Comparison of ENCODE assay signal across 11 mouse cellular contexts in the genomic region with DNA sequence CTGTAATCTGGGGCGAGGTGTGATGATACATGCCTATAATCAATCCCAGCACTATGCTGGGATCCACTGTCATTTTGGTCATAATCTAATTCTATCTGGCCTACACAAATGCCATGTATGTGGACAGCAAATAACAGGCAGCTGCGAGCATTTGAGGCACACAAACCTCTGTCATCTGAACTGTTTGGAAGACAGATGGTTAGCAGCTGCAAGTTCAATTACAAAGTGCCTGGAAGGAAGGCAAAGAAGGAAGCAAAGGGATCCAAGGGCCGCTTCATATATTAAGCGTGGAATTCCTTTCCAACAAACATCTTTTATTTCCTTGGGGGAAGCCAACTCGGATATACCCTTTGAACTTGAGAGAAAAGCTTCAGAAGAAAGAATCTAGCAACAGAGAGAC. TPM values are rescaled to one million over a fixed set of nuclear protein-coding genes. Genes with fewer than 3 reads are reported as not detected.
DNase-seq lines count a peak whose midpoint lies in the region; ATAC-seq and TF ChIP-seq lines count a peak whose summit lies in the region.
"Had no signal": no experiment of that assay in that cellular context is flagged by ENCODE, and none has a peak within 500 bp of the region (broad histone marks: within the 10 kb centered on the region; RNA-seq: fewer than 3 reads in every experiment).

No protein-coding gene starts in this region.

- no peaks in the 10 kb centered on the region for H3K36me3 ChIP-seq in kidney, adult 2 months (ENCODE audit: control insufficient read depth, insufficient read depth, low read length)
- H3K36me3 ChIP-seq in thymus, adult 2 months (ENCODE audit: control insufficient read depth, insufficient read depth, low read length), result no peaks in the 10 kb centered on the region
- H3K36me3 ChIP-seq: neural tube, embryonic 12.5 days had no signal

- H3K4me3 ChIP-seq in kidney, adult 2 months (ENCODE audit: insufficient read depth, low read depth, low read length), result no peak overlapping the region
- H3K4me3 ChIP-seq in thymus, adult 2 months (ENCODE audit: control insufficient read depth, insufficient read depth, low read length), result no peak overlapping the region
- H3K4me3 ChIP-seq: neural tube, embryonic 12.5 days had no signal

- H3K27me3 ChIP-seq in kidney, adult 2 months (replicated peaks; ENCODE audit: control insufficient read depth, insufficient read depth, low read length), result no peaks in the 10 kb centered on the region
- no peaks in the 10 kb centered on the region for H3K27me3 ChIP-seq in thymus, adult 2 months (ENCODE audit: control insufficient read depth, insufficient read depth, low read length)
- H3K27me3 ChIP-seq: neural tube, embryonic 12.5 days had no signal

- intact Hi-C loops in heart, postnatal 10 days (cut with DNase I), result loop anchor here (2.0 kb wide), 1 partner anchor 19 kb away; the partner anchor contains the start of gene Map2k1

- H3K4me1 ChIP-seq in kidney, adult 2 months (ENCODE audit: control insufficient read depth, insufficient read depth, low read length), result peaks cover 26% of the 10 kb centered on the region
- no peaks in the 10 kb centered on the region for H3K4me1 ChIP-seq in thymus, adult 2 months (replicated peaks; ENCODE audit: control insufficient read depth, insufficient read depth, low read length)

- H3K27ac ChIP-seq in kidney, adult 2 months (ENCODE audit: insufficient read depth, low read depth, low read length), result peak overlapping the region; percentile 78
- no peak overlapping the region for H3K27ac ChIP-seq in thymus, adult 2 months (ENCODE audit: control insufficient read depth, insufficient read depth, low read length)
- H3K27ac ChIP-seq: neural tube, embryonic 12.5 days had no signal

- peak; percentile 32 for DNase-seq in kidney, adult 2 months
- DNase-seq in kidney, adult 9 months, result no peak
- peak; percentile 49 for DNase-seq in embryo, embryonic 11.5 days (ENCODE audit: low read depth, low spot score)
- DNase-seq in heart, postnatal 10 days, result peak; percentile 35
- peak; percentile 30 for DNase-seq in lung, postnatal 36 days
- no peak for DNase-seq in thymus, adult 2 months
- DNase-seq in ovary, postnatal 14 days (ENCODE audit: low spot score), result no peak
- DNase-seq: cerebellum, adult 8-10 months had no signal

- TF ChIP-seq CTCF in kidney, adult 2 months (conservative IDR thresholded peaks at IDR 0.05; ENCODE audit: insufficient read depth, insufficient read length, low read depth, low read length), result no peak
- no peak for TF ChIP-seq CTCF in thymus, adult 2 months (IDR thresholded peaks at IDR 0.05; ENCODE audit: borderline replicate concordance, control insufficient read depth, extremely low read depth, insufficient read depth, low read length, poor library complexity)

- TF ChIP-seq POLR2A in kidney, adult 2 months (IDR thresholded peaks at IDR 0.05; ENCODE audit: low read depth, low read length), result no peak
- no peak for TF ChIP-seq POLR2A in thymus, adult 2 months (IDR thresholded peaks at IDR 0.05; ENCODE audit: control insufficient read depth, extremely low read depth, insufficient read depth, low read length, poor library complexity)

- no peak for ATAC-seq in erythroblast, adult 5-6 weeks (replicated peaks; ENCODE audit: low FRiP score, poor library complexity, severe bottlenecking)

- WGBS in kidney, adult 2 months, result 58% methylated on average over 5 of the region's 5 CpGs
- WGBS in thymus, adult 2 months, result 93% methylated on average over 5 of the region's 5 CpGs

RNA-seq across cellular contexts. Expression of gene Uchl4, which starts 1.3 kb away (rescaled TPM):
- 0.11 and 0.15 TPM in 2 replicates for polyA plus RNA-seq in kidney, adult 2 months (2012; rRNA removed)
- 1 to 10 TPM; 2.1 to 2.2 TPM for total RNA-seq in heart, postnatal 10 days (2021)
- polyA plus RNA-seq in thymus, adult 2 months (2012; rRNA removed), result 0.18 TPM in 1 of 2 replicates, not detected in the other
- not detected in 2 replicates for total RNA-seq in erythroblast, adult 5-6 weeks (2015; ENCODE audit: low replicate concordance)
- total RNA-seq in erythroblast, adult 5-6 weeks (2017; ENCODE audit: low replicate concordance), result 0.26 TPM in 1 of 2 replicates, not detected in the other
- polyA plus RNA-seq: spleen, adult 2 months had no signal

RNA-seq across cellular contexts. Expression of gene Map2k1, which starts 19.8 kb away (rescaled TPM):
- 40.8 and 46.3 TPM in 2 replicates for polyA plus RNA-seq in kidney, adult 2 months (2012; rRNA removed)
- 10 to 100 TPM; 59.6 to 65.1 TPM for total RNA-seq in heart, postnatal 10 days (2021)
- polyA plus RNA-seq in thymus, adult 2 months (2012; rRNA removed), result 47.6 and 50.4 TPM in 2 replicates
- 12.5 and 15.7 TPM in 2 replicates for total RNA-seq in erythroblast, adult 5-6 weeks (2015; ENCODE audit: low replicate concordance)
- 9.9 and 18.9 TPM in 2 replicates for total RNA-seq in erythroblast, adult 5-6 weeks (2017; ENCODE audit: low replicate concordance)

RNA-seq across cellular contexts. Expression of gene Tipin, which starts 47.7 kb away (rescaled TPM):
- 3.2 and 5.5 TPM in 2 replicates for polyA plus RNA-seq in kidney, adult 2 months (2012; rRNA removed)
- 10 to 100 TPM; 26.6 to 28.9 TPM for total RNA-seq in heart, postnatal 10 days (2021)
- polyA plus RNA-seq in thymus, adult 2 months (2012; rRNA removed), result 16.5 and 19.1 TPM in 2 replicates
- total RNA-seq in erythroblast, adult 5-6 weeks (2015; ENCODE audit: low replicate concordance), result 49.3 and 88.6 TPM in 2 replicates
- total RNA-seq in erythroblast, adult 5-6 weeks (2017; ENCODE audit: low replicate concordance), result 63.4 and 92.1 TPM in 2 replicates

RNA-seq across cellular contexts. Expression of gene Snapc5, which starts 54.6 kb away (rescaled TPM):
- polyA plus RNA-seq in kidney, adult 2 months (2012; rRNA removed), result 15.8 and 24.9 TPM in 2 replicates
- total RNA-seq in heart, postnatal 10 days (2021), result 10 to 100 TPM; 19.9 to 24.2 TPM
- 9.2 and 9.6 TPM in 2 replicates for polyA plus RNA-seq in thymus, adult 2 months (2012; rRNA removed)
- 4.0 and 5.9 TPM in 2 replicates for total RNA-seq in erythroblast, adult 5-6 weeks (2015; ENCODE audit: low replicate concordance)
- total RNA-seq in erythroblast, adult 5-6 weeks (2017; ENCODE audit: low replicate concordance), result 5.5 and 17.8 TPM in 2 replicates

Comparison
In these comparisons a context has a peak if more than half of its experiments do, and no peak if none do; other contexts are left out.
1. DNase-seq: peak in kidney, adult 2 months (single experiment), embryo, embryonic 11.5 days (single experiment), heart, postnatal 10 days (2 of 2) and lung, postnatal 36 days (single experiment); none in kidney, adult 9 months (single experiment), thymus, adult 2 months (single experiment) and ovary, postnatal 14 days (single experiment).